Comparison of ENCODE assay signal across 20 mouse cellular contexts in genomic region chr6:90745401-90746198, GRCm38 (mm10).
DNase-seq lines count a peak whose midpoint lies in the region; ATAC-seq and TF ChIP-seq lines count a peak whose summit lies in the region.
"Had no signal": no experiment of that assay in that cellular context is flagged by ENCODE, and none has a peak within 500 bp of the region (broad histone marks: within the 10 kb centered on the region; RNA-seq: fewer than 3 reads in every experiment).

No protein-coding gene starts in this region.

- no peaks in the 10 kb centered on the region for H3K79me2 ChIP-seq in liver, adult 2 months (ENCODE audit: control insufficient read depth, insufficient read depth, low read length)

- H3K4me3 ChIP-seq in forebrain, embryonic 15.5 days = no peak overlapping the region
- H3K4me3 ChIP-seq in forebrain, postnatal 0 days (ENCODE audit: low read depth, low read length) = no peak overlapping the region
- no peak overlapping the region for H3K4me3 ChIP-seq in liver, adult 2 months (ENCODE audit: insufficient read depth, low read depth, low read length)
- no peak overlapping the region for H3K4me3 ChIP-seq in thymus, adult 2 months (ENCODE audit: control insufficient read depth, insufficient read depth, low read length)
- H3K4me3 ChIP-seq: embryonic facial prominence, embryonic 12.5 days; erythroblast, embryonic 14.5 days; forebrain, embryonic 13.5 days; heart, adult 2 months; layer of hippocampus, adult 2 months; limb, embryonic 15.5 days; lung, embryonic 15.5 days had no signal

- H3K4me2 ChIP-seq in forebrain, embryonic 15.5 days (replicated peaks) = no peak overlapping the region
- H3K4me2 ChIP-seq in forebrain, postnatal 0 days (ENCODE audit: low read depth) = no peak overlapping the region
- H3K4me2 ChIP-seq: embryonic facial prominence, embryonic 12.5 days; forebrain, embryonic 13.5 days; limb, embryonic 15.5 days; lung, embryonic 15.5 days had no signal

- no peak for TF ChIP-seq CTCF in forebrain, postnatal 0 days (IDR thresholded peaks at IDR 0.05; ENCODE audit: low read depth)
- TF ChIP-seq CTCF in liver, adult 2 months (IDR thresholded peaks at IDR 0.05; ENCODE audit: low read depth, low read length) = no peak
- TF ChIP-seq CTCF in thymus, adult 2 months (IDR thresholded peaks at IDR 0.05; ENCODE audit: borderline replicate concordance, control insufficient read depth, extremely low read depth, insufficient read depth, low read length, poor library complexity) = no peak

- H3K9me3 ChIP-seq in forebrain, embryonic 15.5 days = no peaks in the 10 kb centered on the region
- H3K9me3 ChIP-seq in forebrain, postnatal 0 days (ENCODE audit: low read length) = no peaks in the 10 kb centered on the region
- H3K9me3 ChIP-seq: embryonic facial prominence, embryonic 12.5 days; forebrain, embryonic 13.5 days; limb, embryonic 15.5 days; lung, embryonic 15.5 days had no signal

- no peak for ATAC-seq in forebrain, embryonic 15.5 days (replicated peaks)
- ATAC-seq in forebrain, postnatal 0 days = no peak

- DNase-seq in forebrain, postnatal 0 days = no peak
- DNase-seq in liver, adult 2 months (ENCODE audit: extremely low read depth, low read depth, low spot score) = peak; percentile 94
- DNase-seq in liver = no peak
- DNase-seq in thymus, adult 2 months = no peak
- DNase-seq in thymus, postnatal 10 days (ENCODE audit: low spot score in 2 of 2) = no peak
- DNase-seq in yolk sac, embryonic 10.5 days (ENCODE audit: low spot score) = peak; percentile 69
- DNase-seq in right cerebral cortex, postnatal 10 days (ENCODE audit: low spot score in 2 of 2) = no peak
- DNase-seq: adrenal gland, postnatal 10 days; gastrocnemius, postnatal 25 days; heart, adult 2 months; kidney, adult 2 months; kidney, postnatal 14 days; right cerebral cortex, postnatal 14 days had no signal

- TF ChIP-seq POLR2A in liver, adult 2 months (IDR thresholded peaks at IDR 0.05; ENCODE audit: extremely low read depth, insufficient read depth, low read length) = no peak
- no peak for TF ChIP-seq POLR2A in thymus, adult 2 months (IDR thresholded peaks at IDR 0.05; ENCODE audit: control insufficient read depth, extremely low read depth, insufficient read depth, low read length, poor library complexity)

- H3K4me1 ChIP-seq in forebrain, embryonic 15.5 days = peaks cover 14% of the 10 kb centered on the region
- peaks cover 13% of the 10 kb centered on the region; the same call in 1 of the 2 replicates for H3K4me1 ChIP-seq in forebrain, postnatal 0 days (ENCODE audit: insufficient read depth)
- H3K4me1 ChIP-seq in liver, adult 2 months (ENCODE audit: control insufficient read depth, insufficient read depth, low read length) = peaks cover 30% of the 10 kb centered on the region
- peaks cover 47% of the 10 kb centered on the region for H3K4me1 ChIP-seq in thymus, adult 2 months (replicated peaks; ENCODE audit: control insufficient read depth, insufficient read depth, low read length)
- H3K4me1 ChIP-seq: embryonic facial prominence, embryonic 12.5 days had no signal

- 0 out of 2 replicates have a peak overlapping the region, but pooled peaks have one; percentile 1 for H3K27ac ChIP-seq in forebrain, embryonic 15.5 days (replicated peaks)
- no peak overlapping the region for H3K27ac ChIP-seq in forebrain, postnatal 0 days (ENCODE audit: low read depth, low read length)
- H3K27ac ChIP-seq in liver, adult 2 months (replicated peaks; ENCODE audit: insufficient read depth, low read depth, low read length) = peak overlapping the region; percentile 89
- H3K27ac ChIP-seq in thymus, adult 2 months (ENCODE audit: control insufficient read depth, insufficient read depth, low read length) = peak overlapping the region; percentile 32
- H3K27ac ChIP-seq: embryonic facial prominence, embryonic 12.5 days; heart, adult 2 months; lung, embryonic 15.5 days had no signal

- H3K9ac ChIP-seq in forebrain, embryonic 15.5 days (replicated peaks) = no peak overlapping the region
- no peak overlapping the region for H3K9ac ChIP-seq in forebrain, postnatal 0 days
- peak overlapping the region; percentile 37; the same call in 1 of the 2 replicates for H3K9ac ChIP-seq in liver, adult 2 months (ENCODE audit: low read depth, low read length)
- H3K9ac ChIP-seq: embryonic facial prominence, embryonic 12.5 days; limb, embryonic 15.5 days; lung, embryonic 15.5 days had no signal

- no peaks in the 10 kb centered on the region for H3K36me3 ChIP-seq in forebrain, embryonic 15.5 days
- H3K36me3 ChIP-seq in forebrain, postnatal 0 days (ENCODE audit: insufficient read depth) = no peaks in the 10 kb centered on the region
- H3K36me3 ChIP-seq in liver, adult 2 months (ENCODE audit: control insufficient read depth, insufficient read depth, low read length) = no peaks in the 10 kb centered on the region
- H3K36me3 ChIP-seq in thymus, adult 2 months (ENCODE audit: control insufficient read depth, insufficient read depth, low read length) = no peaks in the 10 kb centered on the region
- H3K36me3 ChIP-seq: embryonic facial prominence, embryonic 12.5 days; limb, embryonic 15.5 days; lung, embryonic 15.5 days had no signal

- H3K27me3 ChIP-seq in forebrain, embryonic 15.5 days = no peaks in the 10 kb centered on the region
- H3K27me3 ChIP-seq in forebrain, postnatal 0 days (ENCODE audit: insufficient read depth, low read length) = no peaks in the 10 kb centered on the region
- no peaks in the 10 kb centered on the region for H3K27me3 ChIP-seq in liver, adult 2 months (ENCODE audit: control insufficient read depth, insufficient read depth, low read length)
- H3K27me3 ChIP-seq in thymus, adult 2 months (ENCODE audit: control insufficient read depth, insufficient read depth, low read length) = no peaks in the 10 kb centered on the region
- H3K27me3 ChIP-seq: embryonic facial prominence, embryonic 12.5 days; forebrain, embryonic 13.5 days; limb, embryonic 15.5 days; lung, embryonic 15.5 days had no signal

- WGBS in forebrain, embryonic 15.5 days = 79% methylated on average over 3 of the region's 3 CpGs
- 81% methylated on average over 3 of the region's 3 CpGs for WGBS in forebrain, postnatal 0 days
- 22% methylated on average over 3 of the region's 3 CpGs for WGBS in liver, adult 2 months
- WGBS in thymus, adult 2 months = 92% methylated on average over 3 of the region's 3 CpGs

Comparison
In these comparisons a context has a peak if more than half of its experiments do, and no peak if none do; other contexts are left out.
1. DNase-seq: peak in liver, adult 2 months (single experiment) and yolk sac, embryonic 10.5 days (single experiment); none in forebrain, postnatal 0 days (single experiment), liver (single experiment), thymus, adult 2 months (single experiment), thymus, postnatal 10 days (0 of 2) and right cerebral cortex, postnatal 10 days (0 of 2).